Mouse (Mus musculus) frontal cortex, adult 2 months (tissue): ENCODE data around the gene Rtn4rl1. TPM values are rescaled to one million over a fixed set of nuclear protein-coding genes. Genes with fewer than 3 reads are reported as not detected.

Source experiments
- DNase-seq, 2 experiments: peaks; one replicate each; pipeline ENCODE4 v3.0.0; 2022; ENCODE audit warnings: low spot score in 1 of 2; ENCODE audit errors: extremely low spot score in 1 of 2
- polyA plus RNA-seq: library from polyadenylated mRNA; depleted of rRNA; stranded (reverse); fragments of >200 nt; gene quantifications from 2 replicates; pipeline ENCODE4 v1.2.3, GENCODE M21; 2012; rRNA removed

Rtn4rl1 gene
- polyA plus RNA-seq, result 25.3 and 28.1 TPM in 2 replicates

- peak in 1 of 2 experiments; percentile 72 for DNase-seq
Observed at GRCm38 (mm10) chr11:75193256-75194071, at the start of gene Rtn4rl1. TSS of gene Rtn4rl1 (plus strand) at chr11:75193783.

- no peak for DNase-seq
Observed at GRCm38 (mm10) chr11:75145841-75146240, 47.7 kb upstream of the Rtn4rl1 start.

GRCm38 (mm10) chr11:75147106-75147845, 46.3 kb upstream of the Rtn4rl1 start:
- no peak for DNase-seq

- DNase-seq, result no peak
Observed at GRCm38 (mm10) chr11:75147846-75148168, 45.8 kb upstream of the Rtn4rl1 start.

GRCm38 (mm10) chr11:75148332-75149035, 45.1 kb upstream of the Rtn4rl1 start:
- DNase-seq, result no peak

GRCm38 (mm10) chr11:75150346-75150745, 43.2 kb upstream of the Rtn4rl1 start:
- DNase-seq, result no peak

GRCm38 (mm10) chr11:75152603-75153557, 40.7 kb upstream of the Rtn4rl1 start:
- no peak for DNase-seq

GRCm38 (mm10) chr11:75154053-75154585, 39.5 kb upstream of the Rtn4rl1 start:
- no peak for DNase-seq

GRCm38 (mm10) chr11:75155985-75156384, 37.6 kb upstream of the Rtn4rl1 start:
- DNase-seq, result no peak

GRCm38 (mm10) chr11:75156416-75156815, 37.2 kb upstream of the Rtn4rl1 start:
- DNase-seq, result no peak

- no peak for DNase-seq
Observed at GRCm38 (mm10) chr11:75157037-75157436, 36.5 kb upstream of the Rtn4rl1 start.

GRCm38 (mm10) chr11:75157901-75158300, 35.7 kb upstream of the Rtn4rl1 start:
- no peak for DNase-seq

- DNase-seq, result no peak
Observed at GRCm38 (mm10) chr11:75158432-75158831, 35.2 kb upstream of the Rtn4rl1 start.

- DNase-seq, result no peak
Observed at GRCm38 (mm10) chr11:75159564-75159963, 34.0 kb upstream of the Rtn4rl1 start.

- DNase-seq, result no peak
Observed at GRCm38 (mm10) chr11:75160954-75161353, 32.6 kb upstream of the Rtn4rl1 start.

- DNase-seq, result no peak
Observed at GRCm38 (mm10) chr11:75161417-75162008, 32.1 kb upstream of the Rtn4rl1 start.

- DNase-seq, result no peak
Observed at GRCm38 (mm10) chr11:75162591-75163080, 30.9 kb upstream of the Rtn4rl1 start.

GRCm38 (mm10) chr11:75163379-75163778, 30.2 kb upstream of the Rtn4rl1 start:
- no peak for DNase-seq

- no peak for DNase-seq
Observed at GRCm38 (mm10) chr11:75164051-75164450, 29.5 kb upstream of the Rtn4rl1 start.
